Mouse (Mus musculus): ENCODE data around the gene Pfn1.

- TF ChIP-seq CTCF (IDR thresholded peaks at IDR 0.05; ENCODE audit: borderline replicate concordance, extremely low read depth, insufficient read depth, insufficient read length) (no peak), POLR2A (IDR thresholded peaks at IDR 0.05; ENCODE audit: borderline replicate concordance, extremely low read depth, insufficient read depth, insufficient read length, poor library complexity, severe bottlenecking) (no peak)
Observed at GRCm38 (mm10) chr11:70647716-70648420, 6.6 kb downstream of the Pfn1 start.

Data from brain, embryonic 14.5 days (tissue).